Mouse (Mus musculus) small intestine, adult 2 months (tissue): Measurements from ENCODE around the gene Slc5a11.

Experiments
- CTCF ChIP-seq: fragments of 200-500 bp; IDR thresholded peaks from 2 replicates; pipeline ENCODE4 v1.5.1; 2012; ENCODE audit warnings: low read depth, mild to moderate bottlenecking, control low read depth, inconsistent platforms, low read length, moderate library complexity, mixed read lengths; ENCODE audit not compliant: insufficient replicate concordance, insufficient read length; ENCODE audit errors: extremely low read depth
- POLR2A ChIP-seq: fragments of 200-500 bp; IDR thresholded peaks from 2 replicates; pipeline ENCODE4 v1.6.1; 2012; ENCODE audit warnings: low read depth, mild to moderate bottlenecking, control low read depth, inconsistent platforms, low read length, moderate library complexity

- no peak for TF ChIP-seq CTCF
- TF ChIP-seq POLR2A, result no peak
These were observed 93.4 kb downstream of the Slc5a11 start for GRCm38 (mm10) chr7:123307887-123308558.
